Mouse (Mus musculus) lung, embryonic 16.5 days (tissue): Measurements from ENCODE around the gene Ccdc57. TPM values are rescaled to one million over a fixed set of nuclear protein-coding genes. Genes with fewer than 3 reads are reported as not detected.
"Not testable (repeated sequence)": the region's sequence is repeated elsewhere in the genome, so short reads cannot be mapped to it uniquely, and the experiment has no call there.

Experiments used
- ATAC-seq: fragments of 200-750 bp; cut with Nextera tagmentation; 2 replicates; pipeline ENCODE4 v1.8.0; 2017; ENCODE audit warnings: low read depth, mild to moderate bottlenecking, moderate library complexity
- H3K27ac ChIP-seq: fragments of 300-500 bp; sonication (generic); 2 replicates; pipeline ENCODE4 v1.5.1; 2014; ENCODE audit warnings: mild to moderate bottlenecking, control low read depth, low read length
- H3K27me3 ChIP-seq: fragments of 300-500 bp; sonication (generic); 2 replicates; pipeline ENCODE4 v1.6.1; 2014; ENCODE audit warnings: low read depth, low read length, mixed read lengths; ENCODE audit not compliant: control insufficient read depth, insufficient read depth
- H3K36me3 ChIP-seq: fragments of 300-500 bp; sonication (generic); 2 replicates; pipeline ENCODE4 v1.6.1; 2014; ENCODE audit warnings: low read length; ENCODE audit not compliant: control insufficient read depth, insufficient read depth
- H3K4me1 ChIP-seq: fragments of 300-500 bp; sonication (generic); replicated peaks from 2 replicates; pipeline ENCODE4 v1.6.1; 2014; ENCODE audit warnings: low read length, mixed read lengths; ENCODE audit not compliant: control insufficient read depth, insufficient read depth
- H3K4me2 ChIP-seq: fragments of 300-500 bp; sonication (generic); 2 replicates; pipeline ENCODE4 v1.6.1; 2014; ENCODE audit warnings: low read depth, low read length, control low read depth
- H3K4me3 ChIP-seq: fragments of 300-500 bp; sonication (generic); 2 replicates; pipeline ENCODE4 v1.5.1; 2014; ENCODE audit warnings: mild to moderate bottlenecking, low read length, control low read depth
- H3K9ac ChIP-seq: fragments of 300-500 bp; sonication (generic); 2 replicates; pipeline ENCODE4 v1.6.1; 2014; ENCODE audit warnings: low read length, control low read depth
- H3K9me3 ChIP-seq: fragments of 300-500 bp; sonication (generic); 2 replicates; pipeline ENCODE4 v1.6.1; 2016; ENCODE audit warnings: low read length; ENCODE audit not compliant: control insufficient read depth
- WGBS: fragments of 180-500 bp; shearing (Covaris S2); extraction: QIAGEN DNeasy Blood & Tissue Kit; methylation state at CpG from one replicate; pipeline ENCODE4 v1.1.7; 2014; 5-methylcytosine and 5-hydroxymethylcytosine counted together
- polyA plus RNA-seq: library from polyadenylated mRNA; unstranded; fragments of >200 nt; fragmentation: Nextera tagmentation; extraction: Ambion mirVana; gene quantifications from 2 replicates; pipeline ENCODE4 v1.2.1, GENCODE M21; 2015

The Ccdc57 gene
- polyA plus RNA-seq, 1 experiment from 2014 or later: 6.4 TPM

- no peak overlapping the region for H3K4me2 ChIP-seq
- no peaks in the 10 kb centered on the region for H3K9me3 ChIP-seq
- peaks cover 2% of the 10 kb centered on the region; the same call in 1 of the 2 replicates for H3K36me3 ChIP-seq
- H3K4me3 ChIP-seq: no peak overlapping the region
- peak overlapping the region; percentile 91 for H3K27ac ChIP-seq
- no peaks in the 10 kb centered on the region for H3K27me3 ChIP-seq
- ATAC-seq: no peak
- H3K4me1 ChIP-seq: peaks cover 38% of the 10 kb centered on the region
- WGBS: 66% methylated on average over 2 of the region's 2 CpGs
- H3K9ac ChIP-seq: no peak overlapping the region
Observed at GRCm38 (mm10) chr11:120851582-120851981, 81.1 kb downstream of the Ccdc57 start.

DNA sequence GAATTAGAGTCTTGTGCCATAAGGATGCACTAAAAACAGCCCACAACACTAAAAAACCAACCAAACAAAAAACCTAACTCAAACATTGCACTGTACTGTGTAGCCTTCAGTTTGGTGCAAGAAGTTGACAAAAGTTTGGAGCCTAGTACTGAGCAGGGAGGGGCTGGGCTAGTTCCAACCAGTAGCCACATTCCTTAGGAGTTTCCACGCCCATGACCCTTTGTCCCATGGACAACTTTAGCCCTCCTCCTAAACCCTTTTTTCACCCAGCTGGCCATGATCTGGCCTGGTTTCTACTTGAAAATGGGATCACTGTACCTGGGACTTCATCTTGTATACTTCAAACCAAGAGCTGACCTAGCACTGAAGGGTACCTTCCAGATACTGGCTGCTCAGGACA lies 81.5 kb downstream of the Ccdc57 start:
- H3K9ac ChIP-seq: peak overlapping the region; percentile 5; the same call in 1 of the 2 replicates
- 50% methylated on average over 1 of the region's 1 CpGs for WGBS
- peak overlapping the region; percentile 91 for H3K27ac ChIP-seq
- no peaks in the 10 kb centered on the region; the same call in 1 of the 2 replicates for H3K36me3 ChIP-seq
- ATAC-seq: no peak
- H3K4me1 ChIP-seq: peaks cover 38% of the 10 kb centered on the region
- H3K9me3 ChIP-seq: no peaks in the 10 kb centered on the region
- no peaks in the 10 kb centered on the region for H3K27me3 ChIP-seq
- H3K4me3 ChIP-seq: no peak overlapping the region
- no peak overlapping the region for H3K4me2 ChIP-seq

DNA sequence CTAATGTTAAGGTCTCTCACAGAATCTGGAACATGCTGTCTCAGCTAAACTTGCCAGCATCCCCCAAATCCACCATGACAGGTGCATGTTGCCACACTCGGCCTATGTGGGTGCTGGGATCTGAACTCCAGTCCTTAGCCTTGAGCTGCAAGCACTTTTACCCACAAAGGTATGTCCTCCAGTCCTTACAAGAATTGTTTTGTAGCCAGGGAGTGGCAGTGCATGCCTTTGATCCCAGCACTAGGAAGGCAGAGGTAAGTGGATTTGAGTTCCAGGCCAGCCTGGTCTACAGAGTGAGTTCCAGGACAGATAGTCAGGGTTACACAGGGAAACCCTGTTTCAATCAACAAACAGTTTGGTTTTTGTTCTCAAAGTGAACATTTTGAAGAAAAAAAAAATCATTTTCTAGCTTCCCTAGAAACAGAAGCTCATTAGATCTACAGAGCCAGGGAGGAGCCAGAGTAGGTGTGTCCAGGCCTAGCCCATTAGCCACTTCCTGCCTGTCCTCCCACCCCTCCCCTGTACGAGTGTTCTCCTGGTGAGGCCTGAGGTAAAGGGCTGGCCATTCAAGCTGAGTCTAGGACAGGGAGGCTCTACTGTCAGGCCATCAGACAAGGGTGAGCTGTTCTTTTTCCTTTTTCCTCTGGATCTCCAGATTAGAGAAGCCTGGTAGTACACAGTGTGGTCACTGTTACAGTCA lies 82.2 kb downstream of the Ccdc57 start:
- 53% methylated on average over 2 of the region's 2 CpGs for WGBS
- no peaks in the 10 kb centered on the region for H3K36me3 ChIP-seq
- H3K4me2 ChIP-seq: no peak overlapping the region
- peak; percentile 57 for ATAC-seq
- peaks cover 38% of the 10 kb centered on the region for H3K4me1 ChIP-seq
- no peaks in the 10 kb centered on the region for H3K9me3 ChIP-seq
- peak overlapping the region; percentile 5; the same call in 1 of the 2 replicates for H3K9ac ChIP-seq
- H3K4me3 ChIP-seq: no peak overlapping the region
- no peaks in the 10 kb centered on the region for H3K27me3 ChIP-seq
- peak overlapping the region; percentile 41 for H3K27ac ChIP-seq

DNA sequence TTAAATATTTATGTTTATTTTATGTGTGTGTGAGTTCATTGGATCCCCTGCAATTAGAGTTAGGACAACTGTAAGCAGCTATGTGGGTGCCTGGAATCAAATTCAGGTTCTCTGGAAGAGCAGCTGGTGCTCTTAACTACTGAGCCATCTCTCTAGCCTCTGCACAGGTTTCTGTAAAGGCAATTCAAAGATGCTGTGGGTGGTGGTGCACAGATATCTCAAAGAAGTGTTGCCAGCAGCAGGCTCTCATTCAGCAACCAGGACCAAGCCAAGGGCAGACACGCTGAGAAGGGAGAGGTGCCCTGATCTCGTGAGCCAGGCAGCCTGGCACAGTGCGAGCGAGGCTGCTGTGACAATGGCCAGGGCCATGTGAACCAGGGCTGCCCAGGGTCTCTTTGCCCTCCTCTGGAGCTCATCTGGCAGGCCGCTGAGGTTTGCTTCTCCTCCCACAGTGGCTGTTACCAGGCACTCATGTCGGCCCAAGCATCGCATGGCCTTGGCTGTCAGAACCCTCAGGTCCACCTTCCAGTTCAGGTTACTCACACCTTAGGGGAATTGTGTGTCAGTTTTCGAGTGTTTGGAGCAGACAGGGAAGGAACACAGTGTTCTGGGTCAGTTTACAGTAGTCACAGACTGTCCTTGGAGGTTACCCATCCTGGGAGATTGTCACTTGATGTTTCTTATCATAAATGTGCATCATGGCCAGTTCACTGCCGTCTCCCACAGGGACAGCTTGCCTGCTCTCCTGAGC lies 85.8 kb downstream of the Ccdc57 start:
- Histone ChIP-seq H3K9me3 (no peaks in the 10 kb centered on the region), H3K36me3 (no peaks in the 10 kb centered on the region), H3K4me2 (no peak overlapping the region), H3K4me3 (no peak overlapping the region), H3K27ac (no peak overlapping the region), H3K9ac (no peak overlapping the region), H3K27me3 (no peaks in the 10 kb centered on the region), H3K4me1 (peaks cover 18% of the 10 kb centered on the region)
- no peak for ATAC-seq
- 84% methylated on average over 9 of the region's 9 CpGs for WGBS

GRCm38 (mm10) chr11:120844329-120844728 lies 88.3 kb downstream of the Ccdc57 start:
- H3K9me3 ChIP-seq: no peaks in the 10 kb centered on the region

DNA sequence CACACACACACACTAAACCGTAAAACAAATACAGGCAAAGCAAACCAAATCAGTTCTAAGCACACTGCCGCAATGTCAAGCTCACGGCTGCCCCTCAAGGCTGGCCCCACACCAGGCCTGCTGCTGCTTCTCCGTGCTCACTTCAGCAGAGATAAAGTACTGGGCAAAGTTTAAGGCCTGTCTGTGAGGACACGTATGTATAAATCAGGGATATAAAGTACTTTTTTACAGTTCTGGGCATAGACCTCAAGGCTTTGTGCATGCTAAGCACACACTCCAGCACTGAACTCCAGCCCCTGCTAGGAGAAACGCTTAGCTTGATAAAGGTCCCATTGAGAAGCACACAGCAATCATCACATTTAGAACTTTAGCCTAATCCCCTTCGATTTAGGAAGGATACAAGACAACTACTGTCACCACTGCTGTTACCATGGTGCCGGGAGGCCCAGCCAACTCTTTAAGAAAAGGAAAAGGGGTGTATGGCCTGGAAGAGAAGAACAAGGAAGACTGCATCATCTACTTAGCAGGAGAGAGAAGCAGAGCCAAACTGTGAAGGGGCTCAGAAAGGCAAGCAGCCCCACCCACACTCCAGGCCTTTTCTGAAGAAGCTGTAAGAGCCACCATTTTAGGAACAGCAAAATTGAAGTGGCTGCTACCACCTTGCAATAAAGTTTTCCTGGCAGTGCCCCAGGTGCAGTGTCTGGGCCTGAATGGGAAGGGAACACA lies 99.0 kb downstream of the Ccdc57 start:
- Histone ChIP-seq H3K4me2 (no peak overlapping the region), H3K9ac (peak overlapping the region; percentile 17; the same call in 1 of the 2 replicates), H3K27me3 (no peaks in the 10 kb centered on the region), H3K4me1 (peaks cover 4% of the 10 kb centered on the region), H3K4me3 (no peak overlapping the region), H3K36me3 (no peaks in the 10 kb centered on the region), H3K27ac (peak overlapping the region; percentile 80), H3K9me3 (no peaks in the 10 kb centered on the region)
- WGBS: 36% methylated on average over 8 of the region's 8 CpGs
- peak; percentile 77 for ATAC-seq

More at GRCm38 (mm10) chr11:120844329-120844728, 88.3 kb downstream of the Ccdc57 start:
- Histone ChIP-seq H3K4me3 (no peak overlapping the region), H3K9ac (no peak overlapping the region), H3K27me3 (no peaks in the 10 kb centered on the region), H3K27ac (no peak overlapping the region), H3K36me3 (no peaks in the 10 kb centered on the region), H3K4me2 (no peak overlapping the region), H3K4me1 (no peaks in the 10 kb centered on the region)
- WGBS: 90% methylated on average over 4 of the region's 4 CpGs
- no peak for ATAC-seq

DNA sequence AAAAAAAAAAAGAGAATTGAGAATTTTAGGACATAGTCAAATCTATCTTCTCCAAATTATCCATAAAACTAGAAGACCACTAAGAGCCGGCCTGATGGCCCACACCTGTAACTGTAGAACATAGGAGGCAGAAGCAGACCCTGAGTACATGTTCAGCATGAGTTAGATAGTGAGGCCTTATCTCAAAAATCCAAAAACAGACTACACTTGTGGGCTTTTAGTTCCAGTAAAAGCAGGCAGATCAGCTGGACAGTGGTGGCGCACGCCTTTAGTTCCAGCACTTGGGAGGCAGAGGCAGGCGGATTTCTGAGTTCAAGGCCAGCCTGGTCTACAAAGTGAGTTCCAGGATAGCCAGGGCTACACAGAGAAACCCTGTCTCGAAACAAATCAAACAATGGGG lies 99.7 kb downstream of the Ccdc57 start:
- WGBS: 89% methylated on average over 5 of the region's 5 CpGs
- H3K9ac ChIP-seq, H3K27me3 ChIP-seq, H3K4me3 ChIP-seq, H3K4me2 ChIP-seq, H3K4me1 ChIP-seq, H3K36me3 ChIP-seq, H3K9me3 ChIP-seq, ATAC-seq: not testable (repeated sequence)
- peak overlapping the region; percentile 80 for H3K27ac ChIP-seq

- no peaks in the 10 kb centered on the region for H3K9me3 ChIP-seq
- no peak overlapping the region for H3K4me3 ChIP-seq
- ATAC-seq: no peak
- WGBS: 86% methylated on average over 3 of the region's 3 CpGs
- peaks cover 4% of the 10 kb centered on the region; the same call in 1 of the 2 replicates for H3K4me1 ChIP-seq
- no peak overlapping the region for H3K9ac ChIP-seq
- no peak overlapping the region for H3K27ac ChIP-seq
- H3K27me3 ChIP-seq: no peaks in the 10 kb centered on the region
- H3K36me3 ChIP-seq: no peaks in the 10 kb centered on the region
- no peak overlapping the region for H3K4me2 ChIP-seq
Observed at GRCm38 (mm10) chr11:120831659-120832440, 100.8 kb downstream of the Ccdc57 start.
